Mouse (Mus musculus): ENCODE measurements at regions not wholly inside any gene's neighbourhood (a gene's known extent, or its start where the extent isn't known, plus 50 kb on each side); places are given as distances from the start of the nearest gene placed in this dataset.
A peak's percentile ranks its signal among the peaks of the same experiment; 100 is the strongest.

DNA sequence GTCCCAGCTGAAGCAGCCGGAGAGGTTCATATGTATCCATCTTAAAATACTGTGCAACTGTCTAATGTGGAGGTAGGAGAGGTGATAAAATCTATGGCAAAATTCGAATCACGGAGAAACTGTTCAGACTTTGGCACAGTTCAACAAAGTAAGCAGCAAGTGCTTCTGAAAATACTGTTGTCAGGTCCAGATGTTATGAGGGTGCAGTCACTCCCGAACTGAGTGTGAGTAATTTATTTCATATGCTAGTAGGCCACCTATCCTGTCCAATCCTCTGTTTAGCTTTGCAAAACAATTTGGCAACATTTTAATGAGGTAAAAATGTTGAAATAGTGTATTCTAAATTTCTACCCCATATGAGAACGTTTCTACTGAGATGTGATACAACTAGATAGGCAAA lies 90.1 kb upstream of the Zfp770 start:
- intact Hi-C loops (cut with DNase I), result no loop called here

DNA sequence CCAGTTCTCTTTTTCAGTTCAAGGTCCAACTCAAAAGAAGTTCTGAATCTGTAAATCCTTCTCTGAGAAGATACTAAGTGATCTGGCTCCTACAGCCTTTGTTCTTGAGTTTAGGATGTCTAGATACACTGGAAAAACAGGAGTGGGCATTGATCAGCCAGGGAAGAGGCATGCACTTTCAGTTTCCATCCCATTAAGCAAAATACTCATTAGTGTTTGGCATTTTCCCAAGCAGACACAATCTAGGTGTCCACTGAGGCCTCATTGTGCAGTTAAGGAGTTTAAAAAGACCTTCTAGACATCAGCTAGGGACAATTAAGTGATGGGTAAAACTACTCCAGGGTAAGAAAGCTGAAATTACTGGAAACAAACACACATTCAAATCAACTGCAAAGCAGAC lies 74.3 kb upstream of the Zfp770 start:
- intact Hi-C loops (cut with DNase I), result loop anchor here (10.0 kb wide), 1 partner anchor 129 kb away; no protein-coding TSS in a partner anchor
- DNase-seq, result no peak

More for the DNA sequence above, 90.1 kb upstream of the Zfp770 start:
- no peak for DNase-seq

DNA sequence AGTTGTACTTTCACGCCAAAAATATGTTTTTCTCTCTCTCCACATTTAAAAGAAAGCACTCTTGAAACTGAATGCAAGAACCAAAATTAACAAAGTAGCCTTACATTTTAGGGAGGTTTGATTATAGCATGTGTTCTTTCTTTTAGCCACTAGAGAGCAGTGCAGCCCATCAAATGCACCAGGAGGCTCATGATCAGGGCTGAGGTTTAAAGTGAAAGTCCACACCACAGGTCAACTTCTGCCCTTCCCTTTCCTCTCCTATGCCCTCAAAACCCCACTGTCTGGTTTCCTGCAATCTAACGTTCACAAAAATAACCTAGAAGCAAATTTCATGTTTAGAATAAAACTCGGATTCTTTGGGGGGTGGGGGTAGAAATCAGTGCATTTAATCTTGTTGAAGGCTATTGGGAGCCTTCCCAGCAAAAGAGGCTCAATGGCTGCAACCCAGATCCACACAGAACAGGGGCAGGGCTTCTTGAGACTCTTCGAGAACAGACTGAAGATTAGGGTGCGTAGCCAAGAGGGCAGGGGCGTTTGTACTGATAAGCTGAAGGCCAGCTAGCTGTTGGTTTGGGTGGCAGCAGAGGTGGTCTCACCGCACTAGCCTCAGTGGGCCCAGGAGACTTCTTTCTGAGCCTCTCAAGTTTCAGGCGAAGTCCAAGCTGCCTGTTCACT lies 59.3 kb upstream of the Zfp770 start:
- intact Hi-C loops (cut with DNase I), result loop anchor here (10.0 kb wide), 2 partner anchors 364 to 1844 kb away; no protein-coding TSS in a partner anchor
- DNase-seq, result peak; percentile 17

DNA sequence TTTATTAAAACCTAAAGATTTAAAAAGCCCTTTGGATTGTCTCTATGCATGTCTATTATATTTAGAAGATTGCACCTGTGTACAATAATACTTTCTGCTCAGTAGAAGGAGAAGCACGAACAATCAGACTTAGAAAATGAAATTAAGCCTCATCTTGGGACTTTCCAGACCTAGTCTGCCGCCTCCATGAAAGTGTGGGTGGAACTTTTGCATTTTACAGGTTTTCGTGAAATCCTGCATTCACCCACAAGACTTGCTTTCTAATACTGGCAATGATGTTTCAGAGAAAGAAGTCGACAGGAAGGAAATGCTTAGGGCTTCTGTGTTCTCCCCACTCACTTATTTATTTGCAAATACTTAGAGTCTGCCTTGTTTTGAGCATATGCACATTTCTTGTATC lies 58.3 kb upstream of the Zfp770 start:
- no peak for DNase-seq
- intact Hi-C loops (cut with DNase I), result no loop called here

Data from left cerebral cortex, postnatal 4 days (tissue).